Mouse (Mus musculus) heart, adult 2 months (tissue): ENCODE data around the gene Slc30a4. TPM values are rescaled to one million over a fixed set of nuclear protein-coding genes. Genes with fewer than 3 reads are reported as not detected.

Source experiments
- DNase-seq, 2 experiments: peaks; one replicate each; pipeline ENCODE4 v3.0.0; 2021
- H3K27ac ChIP-seq: fragments of 200-600 bp; 2 replicates; pipeline ENCODE4 v1.8.1; 2022
- H3K27me3 ChIP-seq: fragments of 200-500 bp; 2 replicates; pipeline ENCODE4 v1.6.1; 2012; ENCODE audit warnings: mild to moderate bottlenecking, low read length, inconsistent platforms, mixed read lengths; ENCODE audit not compliant: control insufficient read depth, insufficient read depth
- H3K36me3 ChIP-seq: fragments of 200-500 bp; 2 replicates; pipeline ENCODE4 v1.6.1; 2012; ENCODE audit warnings: low read length, inconsistent platforms; ENCODE audit not compliant: control insufficient read depth, insufficient read depth
- H3K4me1 ChIP-seq: fragments of 200-500 bp; 2 replicates; pipeline ENCODE4 v1.6.1; 2011; ENCODE audit warnings: low read length; ENCODE audit not compliant: control insufficient read depth, insufficient read depth
- H3K4me3 ChIP-seq: fragments of 200-600 bp; 2 replicates; pipeline ENCODE4 v1.8.1; 2022
- H3K79me2 ChIP-seq: fragments of 200-500 bp; replicated peaks from 2 replicates; pipeline ENCODE4 v1.6.1; 2012; ENCODE audit warnings: mild to moderate bottlenecking, inconsistent platforms, low read length, moderate library complexity, mixed read lengths; ENCODE audit not compliant: control insufficient read depth, insufficient read depth
- H3K9ac ChIP-seq: fragments of 200-500 bp; 2 replicates; pipeline ENCODE4 v1.6.1; 2012; ENCODE audit warnings: low read depth, mild to moderate bottlenecking, control low read depth, inconsistent platforms, low read length, mixed read lengths
- CTCF ChIP-seq: fragments of 200-600 bp; IDR thresholded peaks from 2 replicates; pipeline ENCODE4 v1.8.1; 2022; ENCODE audit warnings: antibody characterized with exemption, mild to moderate bottlenecking, moderate library complexity
- EP300 ChIP-seq: fragments of 200-500 bp; IDR thresholded peaks from 2 replicates; pipeline ENCODE4 v1.6.1; 2011; ENCODE audit warnings: low read depth, low read length, control low read depth; ENCODE audit not compliant: insufficient read depth
- POLR2A ChIP-seq: fragments of 200-500 bp; IDR thresholded peaks from 2 replicates; pipeline ENCODE4 v1.6.1; 2011; ENCODE audit warnings: mild to moderate bottlenecking, low read depth, low read length, control low read depth; ENCODE audit not compliant: insufficient read depth
- WGBS: fragments of 180-500 bp; shearing (Covaris S2); methylation state at CpG from one replicate; pipeline ENCODE4 v1.1.7; 2018; 5-methylcytosine and 5-hydroxymethylcytosine counted together
- intact Hi-C: fragments of 180-260 bp; cut with DNase I; formaldehyde crosslinking; loops from one replicate; pipeline ENCODE4 v1.15.1; 2025
- polyA plus RNA-seq: library from polyadenylated mRNA; depleted of rRNA; stranded (reverse); fragments of >200 nt; gene quantifications from 2 replicates; pipeline ENCODE4 v1.2.3, GENCODE M21; 2012
- total RNA-seq, 2 experiments: library from RNA; stranded (reverse); gene quantifications; 2 replicates each; pipeline ENCODE4 v1.2.3; 2021

Gene Slc30a4
- total and polyA plus RNA-seq, 3 experiments = 3.2 to 9.2 (median 7.9) TPM

DNA sequence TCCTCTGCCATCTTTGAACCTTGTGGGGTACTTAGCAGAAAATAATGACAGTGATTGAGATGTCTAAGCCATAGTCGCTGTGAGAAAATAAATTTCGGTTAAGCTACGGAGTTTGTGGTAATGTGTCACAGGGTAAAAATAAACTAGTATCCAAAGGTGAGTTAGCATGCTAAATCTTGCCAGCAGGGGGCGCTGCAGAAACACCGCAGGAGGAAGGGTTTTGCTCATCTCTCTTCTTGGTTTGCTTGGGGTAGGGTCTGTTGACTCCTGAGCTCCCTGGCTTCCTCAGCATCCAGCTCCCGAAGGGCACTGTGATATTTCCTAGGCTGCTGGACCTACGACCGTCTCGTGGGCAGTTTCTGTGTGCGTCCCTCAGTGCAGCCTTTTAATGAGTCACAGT is 23.1 kb upstream of the Slc30a4 start:
- TF ChIP-seq CTCF (peak; percentile 80), POLR2A (no peak), EP300 (0 out of 2 replicates have a peak, but pooled peaks have one; percentile 22)
- 54% methylated on average over 10 of the region's 10 CpGs for WGBS
- H3K9ac ChIP-seq = no peak overlapping the region
- H3K4me1 ChIP-seq = no peaks in the 10 kb centered on the region
- H3K4me3 ChIP-seq = no peak overlapping the region
- intact Hi-C loops = loop anchor here (1.0 kb wide), 1 partner anchor 28 kb away; no protein-coding TSS in a partner anchor
- DNase-seq = peak in 1 of 2 experiments; percentile 49
- H3K36me3 ChIP-seq = no peaks in the 10 kb centered on the region
- no peaks in the 10 kb centered on the region for H3K27me3 ChIP-seq
- H3K79me2 ChIP-seq = no peaks in the 10 kb centered on the region
- H3K27ac ChIP-seq = no peak overlapping the region

DNA sequence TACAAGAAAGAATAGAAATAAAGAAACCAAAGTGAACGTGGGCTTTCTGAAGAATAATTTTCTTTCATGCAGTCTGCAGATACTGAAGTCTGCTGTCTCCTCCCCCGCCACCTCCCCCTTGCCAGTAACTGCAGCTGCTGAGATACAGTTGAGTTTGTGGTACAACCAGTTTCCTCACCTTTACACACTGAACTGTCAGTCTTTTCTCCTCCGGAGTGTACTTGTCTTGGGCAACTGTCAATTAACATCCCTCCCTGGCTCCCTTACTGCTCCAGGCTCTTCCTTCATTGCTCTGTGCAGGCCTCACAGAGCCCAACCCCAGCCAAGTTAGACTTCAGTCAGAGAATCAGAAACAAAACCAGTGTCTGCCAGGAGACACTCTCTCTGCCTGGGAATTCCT is 18.1 kb upstream of the Slc30a4 start:
- WGBS = 69% methylated on average over 3 of the region's 3 CpGs
- Histone ChIP-seq H3K27ac (no peak overlapping the region), H3K4me3 (no peak overlapping the region), H3K9ac (no peak overlapping the region), H3K27me3 (no peaks in the 10 kb centered on the region), H3K36me3 (no peaks in the 10 kb centered on the region), H3K4me1 (no peaks in the 10 kb centered on the region), H3K79me2 (no peaks in the 10 kb centered on the region)
- no peak for DNase-seq
- no peak for TF ChIP-seq CTCF
- no peak for TF ChIP-seq EP300
- TF ChIP-seq POLR2A = no peak
- intact Hi-C loops = no loop called here

DNA sequence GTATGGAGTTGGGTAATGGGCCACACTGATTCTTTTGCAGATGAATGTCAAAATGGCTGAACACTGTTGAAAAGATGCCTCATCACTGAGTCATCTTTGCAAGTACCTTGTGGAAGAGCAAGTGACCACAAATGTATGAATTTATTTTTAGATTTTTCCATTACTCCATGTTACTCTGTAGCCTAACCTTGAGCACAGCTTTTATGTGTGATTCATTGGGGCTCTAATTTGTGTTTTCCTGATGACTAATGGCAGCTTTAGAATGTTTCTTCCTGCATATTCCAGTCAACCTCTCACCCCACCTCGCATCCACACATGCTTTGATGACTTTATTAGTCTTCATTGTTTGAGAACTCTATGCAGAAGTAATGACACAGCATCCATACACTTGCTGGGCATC is 16.8 kb upstream of the Slc30a4 start:
- no peak for DNase-seq
- no peak overlapping the region for H3K9ac ChIP-seq
- no peak overlapping the region for H3K4me3 ChIP-seq
- H3K36me3 ChIP-seq = no peaks in the 10 kb centered on the region
- TF ChIP-seq CTCF (no peak), POLR2A (no peak), EP300 (no peak)
- whole genome bisulfite sequencing = 46% methylated on average over 1 of the region's 1 CpGs
- H3K27ac ChIP-seq = no peak overlapping the region
- intact Hi-C loops = no loop called here
- no peaks in the 10 kb centered on the region for H3K79me2 ChIP-seq
- H3K27me3 ChIP-seq = no peaks in the 10 kb centered on the region
- H3K4me1 ChIP-seq = no peaks in the 10 kb centered on the region

DNA sequence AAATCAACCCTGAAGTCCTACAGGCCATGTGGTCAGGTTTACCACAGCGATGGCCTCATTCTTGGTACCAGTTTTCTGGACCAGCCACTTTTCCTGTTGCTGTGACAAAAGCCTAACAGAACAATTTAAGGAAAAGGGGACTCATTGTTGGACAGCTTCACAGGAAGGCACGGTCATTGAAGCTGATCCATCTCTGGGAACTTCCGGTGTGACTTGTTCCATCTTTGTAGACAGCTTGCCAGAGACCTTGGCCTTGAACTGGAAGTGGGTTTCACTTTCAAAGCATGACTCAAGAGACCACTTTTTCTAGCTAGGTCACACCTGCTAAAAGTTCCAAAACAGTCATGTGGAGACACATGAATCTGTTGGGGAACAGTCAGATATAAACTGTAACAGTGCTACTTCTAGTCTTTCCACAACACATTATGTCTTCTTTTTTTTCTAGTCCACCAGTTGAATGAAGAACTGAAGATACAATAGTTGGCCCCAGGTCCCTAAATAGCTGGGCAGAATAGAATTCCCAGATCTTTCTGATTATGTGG is 13.9 kb upstream of the Slc30a4 start:
- Histone ChIP-seq H3K9ac (no peak overlapping the region), H3K27me3 (no peaks in the 10 kb centered on the region), H3K4me3 (no peak overlapping the region), H3K36me3 (no peaks in the 10 kb centered on the region), H3K4me1 (no peaks in the 10 kb centered on the region), H3K79me2 (no peaks in the 10 kb centered on the region), H3K27ac (no peak overlapping the region)
- 50% methylated on average over 3 of the region's 3 CpGs for WGBS
- TF ChIP-seq EP300 = no peak
- TF ChIP-seq POLR2A = no peak
- no peak for TF ChIP-seq CTCF
- DNase-seq = no peak
- intact Hi-C loops = no loop called here

DNA sequence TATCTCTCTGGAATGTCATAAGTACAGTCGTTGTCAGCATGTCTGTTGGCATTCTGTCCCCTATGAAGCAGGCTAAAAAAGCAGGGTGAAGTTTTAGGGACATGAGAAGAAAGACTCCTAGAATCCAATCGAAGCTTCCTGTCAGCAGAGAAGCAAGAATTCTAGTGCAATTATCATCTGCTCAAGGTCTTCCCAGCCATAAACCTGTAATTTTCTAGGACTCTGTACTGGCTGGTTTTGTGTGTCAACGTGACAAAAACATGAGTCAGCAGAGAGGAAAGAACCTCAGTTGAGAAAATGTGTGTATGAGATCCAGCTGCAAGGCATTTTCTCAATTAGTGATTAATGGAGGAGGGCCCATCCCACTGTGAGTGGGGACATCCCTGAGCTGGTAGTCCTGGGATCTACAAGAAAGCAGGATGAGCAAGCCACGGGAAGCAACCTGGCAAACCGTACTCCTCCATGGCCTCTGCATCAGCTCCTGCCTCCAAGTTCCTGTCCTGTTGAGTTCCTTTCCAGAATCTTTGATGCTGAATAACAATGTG is 12.8 kb upstream of the Slc30a4 start:
- DNase-seq = no peak
- WGBS = 53% methylated on average over 5 of the region's 5 CpGs
- TF ChIP-seq EP300 (no peak), POLR2A (no peak), CTCF (no peak)
- Histone ChIP-seq H3K79me2 (no peaks in the 10 kb centered on the region), H3K4me1 (no peaks in the 10 kb centered on the region), H3K4me3 (no peak overlapping the region), H3K27ac (no peak overlapping the region), H3K9ac (no peak overlapping the region), H3K36me3 (no peaks in the 10 kb centered on the region), H3K27me3 (no peaks in the 10 kb centered on the region)
- intact Hi-C loops = no loop called here

DNA sequence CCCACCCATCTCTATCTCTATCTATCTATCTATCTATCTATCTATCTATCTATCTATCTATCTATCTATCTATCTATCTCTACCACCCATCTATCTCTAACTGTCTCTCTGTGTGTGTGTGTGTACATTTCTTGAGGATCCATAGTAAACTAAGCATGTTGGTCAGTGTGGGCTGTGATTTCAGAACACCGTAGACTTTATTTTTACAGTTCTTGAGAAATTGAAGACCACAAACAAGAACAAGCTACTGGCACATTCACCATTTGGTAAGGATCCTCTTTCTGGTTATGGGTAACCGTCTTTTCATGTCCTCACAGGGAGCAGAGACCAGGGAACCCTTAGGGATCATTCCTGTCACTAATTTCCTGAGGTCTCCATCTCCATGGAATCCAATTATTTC is 10.4 kb upstream of the Slc30a4 start:
- TF ChIP-seq POLR2A = no peak
- no peak for TF ChIP-seq CTCF
- H3K27ac ChIP-seq = no peak overlapping the region
- H3K4me3 ChIP-seq = no peak overlapping the region
- H3K9ac ChIP-seq = no peak overlapping the region
- no peaks in the 10 kb centered on the region for H3K36me3 ChIP-seq
- 78% methylated on average over 2 of the region's 2 CpGs for WGBS
- no peaks in the 10 kb centered on the region for H3K27me3 ChIP-seq
- no peak for DNase-seq
- H3K79me2 ChIP-seq = no peaks in the 10 kb centered on the region
- no peaks in the 10 kb centered on the region for H3K4me1 ChIP-seq
- intact Hi-C loops = no loop called here
